Mouse (Mus musculus) heart, postnatal 25 days (tissue): ENCODE measurements at regions not wholly inside any gene's neighbourhood (a gene's known extent, or its start where the extent isn't known, plus 50 kb on each side); places are given as distances from the start of the nearest gene placed in this dataset.
A peak's percentile ranks its signal among the peaks of the same experiment; 100 is the strongest.

ENCODE experiments used
- DNase-seq: peaks from one replicate; pipeline ENCODE4 v3.0.0; 2022; ENCODE audit warnings: low spot score
- intact Hi-C: fragments of 180-260 bp; cut with DNase I; formaldehyde crosslinking; loops from one replicate; pipeline ENCODE4 v1.15.1; 2025

DNA sequence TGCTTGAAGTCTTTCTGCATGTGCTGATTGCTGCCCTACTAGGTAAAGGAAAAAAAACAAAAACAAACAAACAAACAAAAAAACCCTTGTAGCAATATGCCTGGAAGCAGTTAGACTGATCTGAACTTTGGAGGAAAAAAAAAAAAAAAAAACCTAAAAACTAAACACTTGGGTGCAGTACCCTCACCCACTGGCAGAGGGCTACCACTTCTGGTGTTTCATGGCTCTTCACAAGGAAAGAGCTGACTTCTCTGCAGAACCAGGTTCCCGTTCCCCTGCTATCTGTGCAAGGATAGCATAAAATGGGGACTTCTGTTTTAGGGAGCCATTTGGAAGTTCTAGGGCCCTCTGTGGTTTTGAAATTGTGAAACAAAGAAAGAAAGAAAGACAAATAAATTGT is 52.2 kb upstream of the Otud4 start:
- intact Hi-C loops, result loop anchor here (5.0 to 10.0 kb wide), 2 partner anchors 50 to 898 kb away; partner anchors contain the start of gene Otud4
- DNase-seq, result no peak

GRCm38 (mm10) chr8:79584966-79585365 is 54.5 kb upstream of the Otud4 start:
- intact Hi-C loops, result loop anchor here (2.0 to 10.0 kb wide), 5 partner anchors 52 to 900 kb away; partner anchors contain the start of gene Otud4
- peak; percentile 15 for DNase-seq

GRCm38 (mm10) chr8:79583326-79583725 is 56.1 kb upstream of the Otud4 start:
- intact Hi-C loops, result loop anchor here (5.0 to 10.0 kb wide), 2 partner anchors 181 to 901 kb away; no protein-coding TSS in a partner anchor
- DNase-seq, result no peak

DNA sequence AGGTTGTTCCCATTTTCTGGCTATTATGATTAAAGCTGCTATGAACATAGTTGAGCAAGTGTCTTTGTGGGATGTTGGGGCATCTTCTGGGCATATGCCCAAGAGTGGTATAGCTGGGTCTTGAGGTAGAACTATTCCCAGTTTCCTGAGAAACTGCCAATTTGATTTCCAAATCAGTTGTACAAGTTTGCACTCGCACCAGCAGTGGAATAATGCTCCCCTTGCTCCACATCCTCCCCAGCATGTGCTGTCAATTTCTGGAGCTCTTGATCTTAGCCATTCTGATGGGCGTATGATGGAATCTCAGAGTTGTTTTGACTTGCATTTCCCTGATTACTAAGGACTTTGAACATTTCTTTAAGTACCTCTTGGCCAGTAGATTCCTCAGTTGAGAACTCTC is 57.2 kb upstream of the Otud4 start:
- DNase-seq, result no peak
- intact Hi-C loops, result loop anchor here (5.0 to 10.0 kb wide), 2 partner anchors 180 to 903 kb away; no protein-coding TSS in a partner anchor

- intact Hi-C loops, result loop anchor here (5.0 kb wide), 1 partner anchor 84 kb away; no protein-coding TSS in a partner anchor
- DNase-seq, result peak; percentile 5
Measured at GRCm38 (mm10) chr8:79576086-79576485, 63.3 kb upstream of the Otud4 start.

DNA sequence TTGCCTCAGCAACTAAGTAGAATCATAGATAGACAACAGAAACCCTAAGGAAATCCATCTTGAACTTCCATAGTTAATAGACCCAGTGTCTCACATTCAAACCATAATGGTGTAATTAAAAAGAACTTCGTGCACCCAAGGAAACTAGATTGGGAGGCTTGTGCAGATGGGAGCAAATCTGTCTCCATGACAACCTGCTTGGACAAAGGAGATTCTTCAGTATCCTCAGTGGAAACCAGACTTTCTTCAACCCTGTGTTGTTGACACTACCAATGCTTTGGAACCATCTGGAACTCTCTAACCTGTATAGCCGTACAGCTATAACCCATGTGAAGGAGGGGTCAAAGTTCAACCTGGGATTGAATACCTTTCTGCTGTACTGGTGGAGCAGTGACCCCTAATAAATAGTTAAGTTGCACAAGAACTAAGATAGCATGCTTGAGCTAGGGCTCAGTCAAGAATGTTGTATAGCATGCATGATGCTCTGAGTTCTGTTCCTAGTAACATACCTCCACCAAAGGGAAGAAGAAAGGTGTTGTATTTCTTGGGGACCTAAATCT is 64.2 kb upstream of the Otud4 start:
- DNase-seq, result no peak
- intact Hi-C loops, result loop anchor here (5.0 kb wide), 1 partner anchor 83 kb away; no protein-coding TSS in a partner anchor

- intact Hi-C loops, result no loop called here
Measured at GRCm38 (mm10) chr8:79573491-79573890, 65.9 kb upstream of the Otud4 start.

GRCm38 (mm10) chr8:79572526-79572925 is 66.9 kb upstream of the Otud4 start:
- DNase-seq, result no peak
- intact Hi-C loops, result no loop called here

More at GRCm38 (mm10) chr8:79573491-79573890, 65.9 kb upstream of the Otud4 start:
- no peak for DNase-seq

DNA sequence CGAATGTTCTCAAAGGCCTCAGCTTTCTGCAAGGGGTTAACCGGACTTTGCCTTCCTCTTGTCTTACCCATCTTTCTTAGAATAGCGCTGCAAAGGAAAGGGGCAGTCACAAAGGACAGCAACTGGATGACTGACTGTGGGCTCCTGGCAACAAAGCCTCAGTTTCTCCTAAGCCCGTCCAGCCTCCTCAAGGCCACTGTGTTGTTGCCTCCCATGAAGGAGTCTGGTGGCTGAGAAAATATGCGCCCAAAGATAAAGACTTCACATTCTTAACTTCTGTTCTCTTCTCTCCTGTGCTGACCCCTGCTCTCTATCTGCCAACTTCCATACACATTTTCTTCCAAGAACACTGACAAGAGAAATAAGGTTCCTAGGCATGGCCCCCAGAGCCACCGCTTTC is 76.3 kb upstream of the Otud4 start:
- intact Hi-C loops, result loop anchor here (5.0 kb wide), 1 partner anchor 266 kb away; no protein-coding TSS in a partner anchor
- DNase-seq, result no peak

- DNase-seq, result no peak
- intact Hi-C loops, result loop anchor here (5.0 kb wide), 1 partner anchor 265 kb away; no protein-coding TSS in a partner anchor
Measured at GRCm38 (mm10) chr8:79562669-79563068, 76.7 kb upstream of the Otud4 start.

DNA sequence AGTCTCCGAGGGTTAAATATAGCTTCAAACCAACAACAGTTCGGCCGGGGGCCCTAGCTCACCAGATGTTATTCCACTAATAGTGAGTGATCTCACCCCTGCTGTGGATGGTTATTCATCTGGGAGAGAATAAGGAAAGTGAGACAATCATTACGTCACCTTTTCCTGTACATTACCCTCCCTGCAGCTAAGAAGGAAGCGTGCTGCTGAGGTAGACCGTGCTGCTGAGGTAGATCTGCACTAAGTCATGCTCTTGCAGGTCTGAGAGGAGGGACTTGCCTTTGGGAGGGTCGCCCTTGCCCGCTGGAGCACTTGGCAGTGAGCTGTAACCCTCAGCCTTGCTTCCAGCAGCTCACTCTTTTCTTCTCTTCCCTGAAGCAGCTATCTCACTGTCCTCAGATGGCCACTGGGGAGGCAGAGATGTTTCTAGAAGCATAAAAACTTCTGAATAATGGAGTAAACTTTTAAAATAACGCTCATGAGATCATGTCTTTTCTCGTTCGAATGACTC is 77.3 kb upstream of the Otud4 start:
- peak; percentile 17 for DNase-seq
- intact Hi-C loops, result loop anchor here (5.0 kb wide), 1 partner anchor 265 kb away; no protein-coding TSS in a partner anchor

DNA sequence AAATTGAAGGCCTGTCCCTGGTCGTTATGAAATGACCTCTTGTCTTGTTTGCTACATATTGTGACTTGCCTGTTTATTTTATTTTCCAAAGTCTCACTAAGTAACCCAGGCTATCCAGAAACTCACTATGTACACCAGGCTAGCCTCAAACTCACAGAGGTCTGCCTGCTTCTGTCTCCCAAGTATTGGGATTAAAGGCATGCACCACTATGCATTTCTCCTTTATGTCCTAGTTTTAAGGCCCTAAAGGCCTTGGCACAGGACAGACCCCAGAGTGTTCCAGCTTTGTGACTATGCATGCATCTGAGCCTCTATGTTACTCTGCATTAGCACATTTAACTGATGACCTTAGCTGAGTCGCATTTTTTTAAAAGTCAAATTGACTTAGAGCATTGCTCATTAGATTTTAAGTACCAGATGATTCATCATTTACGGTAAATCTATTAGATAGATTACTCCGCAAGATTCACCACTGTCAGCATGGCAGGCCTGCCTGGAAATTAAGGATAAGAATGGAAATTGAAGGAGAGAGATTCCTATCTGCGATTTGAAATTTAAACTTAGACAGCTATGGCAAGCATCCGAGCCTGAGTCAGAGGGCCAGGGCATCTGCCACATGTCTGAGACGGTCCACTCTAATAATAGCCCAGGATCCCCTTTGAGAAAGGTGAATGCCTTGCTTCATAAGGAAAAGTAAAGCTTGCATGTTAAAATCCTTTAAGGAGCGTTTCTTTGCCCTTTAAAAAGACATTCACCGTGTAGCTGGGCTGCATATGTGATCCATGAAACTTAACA is 78.0 kb upstream of the Otud4 start:
- DNase-seq, result no peak
- intact Hi-C loops, result loop anchor here (5.0 kb wide), 1 partner anchor 264 kb away; no protein-coding TSS in a partner anchor

GRCm38 (mm10) chr8:79559516-79559915 is 79.9 kb upstream of the Otud4 start:
- DNase-seq, result no peak
- intact Hi-C loops, result no loop called here

DNA sequence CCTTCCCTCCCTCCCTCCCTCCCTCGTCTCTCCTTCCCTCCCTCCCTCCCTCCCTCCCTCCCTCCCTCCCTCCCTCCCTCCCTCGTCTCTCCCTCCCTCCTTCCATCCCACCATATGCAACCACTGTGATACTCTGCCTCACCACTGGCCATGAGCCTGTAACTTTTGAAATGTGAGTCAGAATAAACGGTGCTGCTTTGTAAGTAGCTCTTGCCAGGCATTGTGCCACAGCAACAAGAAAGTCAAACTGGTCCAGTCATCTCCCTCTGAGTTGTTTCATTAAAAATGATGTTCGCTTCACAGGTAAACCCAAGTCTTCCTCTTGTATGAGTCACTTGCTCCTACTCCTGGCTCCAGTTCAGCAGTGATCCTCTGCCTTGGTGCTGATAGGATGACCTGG is 85.1 kb upstream of the Otud4 start:
- DNase-seq, result no peak
- intact Hi-C loops, result no loop called here

- intact Hi-C loops, result no loop called here
Measured at GRCm38 (mm10) chr8:79550151-79550550, 89.3 kb upstream of the Otud4 start.

DNA sequence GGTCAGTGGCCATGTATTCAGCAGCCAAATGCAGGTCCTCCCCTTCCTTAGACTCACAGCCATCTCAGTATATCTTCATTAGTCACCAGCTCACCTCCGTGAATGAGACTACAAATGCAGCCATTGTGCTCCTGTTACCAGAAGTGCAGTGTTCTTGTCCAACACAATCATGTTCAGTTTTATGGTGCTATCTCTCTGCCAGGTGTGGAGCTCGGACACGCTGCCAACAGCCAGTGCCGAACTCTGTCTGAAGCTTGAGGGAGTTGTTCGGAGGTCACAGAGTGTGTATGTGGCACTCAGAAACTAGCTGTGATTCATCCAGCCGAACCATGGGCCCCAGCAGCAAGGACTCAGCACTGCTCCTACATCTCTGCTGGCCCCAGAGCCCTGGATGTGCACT is 91.3 kb upstream of the Otud4 start:
- intact Hi-C loops, result no loop called here

More at GRCm38 (mm10) chr8:79550151-79550550, 89.3 kb upstream of the Otud4 start:
- no peak for DNase-seq

DNA sequence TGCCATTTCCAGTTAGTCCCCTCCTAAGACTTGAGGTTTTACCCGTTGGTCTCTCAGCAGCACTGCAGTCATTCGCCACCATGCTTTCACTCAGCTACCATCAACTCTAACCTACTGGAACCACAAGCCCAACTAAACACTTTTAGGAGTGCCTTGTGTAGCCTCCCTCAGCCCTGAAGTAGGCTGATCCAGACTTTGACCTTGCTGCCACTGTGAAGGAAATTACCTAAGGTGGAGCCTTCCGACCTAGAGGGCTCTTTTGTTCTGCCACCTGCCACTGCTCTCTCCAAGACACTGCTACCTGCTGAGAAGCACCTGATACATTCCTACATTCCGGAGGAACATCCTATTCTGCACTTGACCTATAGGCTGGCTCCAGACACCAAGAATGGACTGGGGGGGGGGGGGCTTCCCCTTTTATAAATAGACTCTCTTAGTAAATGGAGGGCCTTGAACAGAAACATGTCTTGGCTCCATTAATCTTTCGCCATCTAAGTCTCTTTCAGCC is 93.5 kb upstream of the Otud4 start:
- intact Hi-C loops, result no loop called here
- no peak for DNase-seq

More for the DNA sequence above, 91.3 kb upstream of the Otud4 start:
- no peak for DNase-seq

GRCm38 (mm10) chr8:79542461-79542860 is 97.0 kb upstream of the Otud4 start:
- no peak for DNase-seq
- intact Hi-C loops, result no loop called here

GRCm38 (mm10) chr8:79540053-79540452 is 99.4 kb upstream of the Otud4 start:
- intact Hi-C loops, result no loop called here
- no peak for DNase-seq

DNA sequence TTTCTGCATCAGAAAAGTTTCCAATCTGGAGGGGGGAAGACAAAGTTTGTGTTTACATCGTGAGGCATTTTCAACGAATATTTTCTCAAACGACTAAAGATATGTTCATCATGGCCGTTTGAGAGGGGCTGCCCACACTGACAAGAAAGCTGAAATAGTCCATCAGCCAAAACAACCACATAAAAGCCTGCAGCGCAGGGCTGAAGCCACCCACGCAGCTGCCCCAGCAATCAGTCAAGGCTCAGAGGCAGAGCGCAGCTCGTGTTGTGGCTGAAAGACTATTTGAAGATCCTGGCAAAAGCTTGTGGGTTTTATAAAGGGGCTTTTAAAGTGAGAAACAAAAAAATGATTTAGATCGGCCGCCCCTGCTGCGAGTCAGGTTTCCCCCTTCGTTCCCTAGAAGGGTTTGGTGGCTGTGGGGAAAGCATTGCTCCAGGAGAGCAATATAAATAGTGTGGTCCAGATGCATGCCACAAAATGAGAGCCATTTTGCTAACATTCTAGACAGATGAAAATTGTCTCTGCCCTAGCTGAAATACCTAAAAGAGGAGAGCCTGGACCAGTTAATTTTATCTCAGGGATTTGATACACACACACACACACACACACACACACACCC is 105.0 kb upstream of the Otud4 start:
- intact Hi-C loops, result no loop called here
- no peak for DNase-seq
